Mouse (Mus musculus): ENCODE measurements around the gene Plxnc1.

DNA sequence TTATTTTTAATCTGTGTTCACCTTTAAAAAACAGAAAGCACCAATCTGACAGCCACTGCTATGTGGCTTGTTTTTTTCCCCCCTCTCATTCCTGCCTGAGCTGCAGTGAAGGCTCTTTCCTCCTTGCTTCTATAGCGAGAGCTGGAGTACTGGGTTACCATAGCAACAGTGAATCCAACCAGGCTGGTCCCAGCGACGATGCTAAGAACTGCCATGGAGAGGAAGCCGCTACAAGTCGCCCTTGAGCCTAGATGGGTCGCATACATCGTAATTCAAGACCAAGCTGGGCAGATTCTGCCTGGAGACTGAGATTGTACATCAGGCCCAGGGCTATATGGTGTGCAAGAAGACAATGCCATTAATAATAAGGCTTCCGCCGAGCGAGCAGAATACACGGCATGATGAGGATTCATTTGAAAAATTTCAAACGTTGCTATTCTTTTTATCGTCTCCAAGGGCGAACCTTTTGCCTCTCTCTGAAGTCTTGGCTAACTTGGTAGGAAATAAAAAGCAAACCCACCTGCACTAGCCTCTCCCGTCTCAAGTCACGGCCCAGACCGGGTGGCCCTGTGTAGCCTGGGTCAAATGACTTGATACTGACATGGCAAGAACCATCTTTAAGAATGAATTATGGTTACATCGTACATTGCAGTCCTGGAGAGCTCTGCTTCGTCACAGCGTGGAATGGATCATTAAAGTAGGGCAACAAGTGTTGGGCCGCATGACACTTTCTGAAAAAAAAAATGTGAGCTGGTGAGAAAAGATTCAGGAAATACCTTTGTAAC lies 38.8 kb downstream of the Plxnc1 start:
- TF ChIP-seq POLR2A (IDR thresholded peaks at IDR 0.05; ENCODE audit: borderline replicate concordance, extremely low read depth, insufficient read depth, insufficient read length, poor library complexity, severe bottlenecking), result no peak
- TF ChIP-seq CTCF (IDR thresholded peaks at IDR 0.05; ENCODE audit: borderline replicate concordance, extremely low read depth, insufficient read depth, insufficient read length), result no peak; the same call in 1 of the 2 replicates
